Mouse (Mus musculus): ENCODE results near the gene Cnksr3. TPM values are rescaled to one million over a fixed set of nuclear protein-coding genes. Genes with fewer than 3 reads are reported as not detected.

The Cnksr3 gene
- polyA plus RNA-seq, 2 experiments: 12.3 to 15.3 TPM

DNA sequence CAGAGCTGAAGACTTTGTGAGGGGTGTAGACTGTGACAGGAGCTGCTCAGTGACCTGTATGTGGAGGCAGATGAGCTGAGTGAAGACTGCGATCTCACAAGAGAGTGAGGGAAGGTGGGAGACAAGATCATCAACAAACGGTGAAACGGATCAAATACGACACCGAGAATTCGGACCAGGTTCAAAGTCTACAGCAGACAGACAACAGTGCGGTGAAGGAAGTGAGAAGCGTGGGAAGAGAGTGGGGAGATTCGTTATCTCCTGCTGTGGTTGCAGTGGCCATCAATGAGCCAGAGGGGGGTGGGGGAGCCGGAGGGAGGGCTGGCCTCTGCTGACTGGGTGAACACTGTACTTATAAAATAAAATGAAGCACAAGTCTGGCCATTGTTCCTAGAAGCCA lies 33.5 kb downstream of the Cnksr3 start:
- DNase-seq (ENCODE audit: low spot score) (no peak), ATAC-seq (ENCODE audit: low FRiP score, low read depth) (no peak)
- H3K4me1 ChIP-seq (ENCODE audit: control insufficient read depth, insufficient read depth, low read length): peaks cover 27% of the 10 kb centered on the region
- no peaks in the 10 kb centered on the region for H3K9me3 ChIP-seq (ENCODE audit: control insufficient read depth, low read length)
- H3K27me3 ChIP-seq (ENCODE audit: control insufficient read depth, insufficient read depth, low read length): no peaks in the 10 kb centered on the region
- WGBS: 81% methylated on average over 10 of the region's 10 CpGs
- H3K36me3 ChIP-seq (ENCODE audit: control insufficient read depth, insufficient read depth, low read length): no peaks in the 10 kb centered on the region
- no peak overlapping the region for H3K27ac ChIP-seq (replicated peaks; ENCODE audit: low read depth, low read length)
- H3K4me3 ChIP-seq (replicated peaks; ENCODE audit: low read length): no peak overlapping the region
- no peak overlapping the region for H3K4me2 ChIP-seq (replicated peaks; ENCODE audit: low read depth, low read length, severe bottlenecking)
- TF ChIP-seq POLR2A (IDR thresholded peaks at IDR 0.05; ENCODE audit: borderline replicate concordance, extremely low read depth, insufficient read depth, insufficient read length): no peak
- H3K9ac ChIP-seq (ENCODE audit: low read depth, low read length, severe bottlenecking): no peak overlapping the region

DNA sequence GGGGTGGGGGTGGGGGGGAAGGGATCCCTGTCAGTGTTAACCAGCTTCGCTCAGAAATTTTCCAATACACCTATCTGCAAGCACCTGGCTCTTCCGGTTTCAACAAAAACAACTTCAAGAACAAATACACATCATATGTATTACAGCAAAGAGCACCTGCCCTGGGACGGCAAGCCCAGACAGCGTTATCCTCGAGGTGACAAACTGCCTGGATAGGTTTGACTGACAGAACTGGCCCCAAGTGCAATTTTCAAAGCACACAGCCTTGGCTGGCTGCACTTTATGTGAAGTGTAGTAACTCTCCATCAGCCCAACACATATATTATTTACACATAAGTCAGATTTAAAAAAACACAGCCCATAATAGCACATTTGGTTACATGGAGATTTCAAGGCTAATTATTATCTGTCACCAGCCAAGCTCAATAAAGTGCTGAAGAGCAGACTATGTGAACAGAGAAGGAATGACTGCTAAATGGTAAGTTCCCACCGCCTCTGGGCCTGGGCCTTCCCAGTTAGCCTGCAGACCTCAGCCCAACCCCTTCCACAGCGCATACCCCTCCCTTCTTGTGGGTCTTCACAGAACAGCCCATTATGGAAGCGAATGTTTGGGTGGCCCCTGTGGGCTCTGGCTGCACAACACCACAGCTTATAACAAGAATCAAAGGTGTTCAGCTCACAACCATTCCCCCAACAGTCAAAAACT lies 35.7 kb downstream of the Cnksr3 start:
- Histone ChIP-seq H3K27ac (replicated peaks; ENCODE audit: low read depth, low read length) (no peak overlapping the region), H3K4me2 (replicated peaks; ENCODE audit: low read depth, low read length, severe bottlenecking) (no peak overlapping the region), H3K4me3 (replicated peaks; ENCODE audit: low read length) (no peak overlapping the region), H3K27me3 (ENCODE audit: control insufficient read depth, insufficient read depth, low read length) (no peaks in the 10 kb centered on the region), H3K36me3 (ENCODE audit: control insufficient read depth, insufficient read depth, low read length) (no peaks in the 10 kb centered on the region), H3K9ac (ENCODE audit: low read depth, low read length, severe bottlenecking) (no peak overlapping the region), H3K4me1 (ENCODE audit: control insufficient read depth, insufficient read depth, low read length) (peaks cover 5% of the 10 kb centered on the region; the same call in 1 of the 2 replicates), H3K9me3 (ENCODE audit: control insufficient read depth, low read length) (no peaks in the 10 kb centered on the region)
- WGBS: 75% methylated on average over 8 of the region's 8 CpGs
- no peak for DNase-seq (ENCODE audit: low spot score)
- no peak for TF ChIP-seq POLR2A (IDR thresholded peaks at IDR 0.05; ENCODE audit: borderline replicate concordance, extremely low read depth, insufficient read depth, insufficient read length)
- 0 out of 2 replicates have a peak, but pooled peaks have one; percentile 26 for ATAC-seq (ENCODE audit: low FRiP score, low read depth)

DNA sequence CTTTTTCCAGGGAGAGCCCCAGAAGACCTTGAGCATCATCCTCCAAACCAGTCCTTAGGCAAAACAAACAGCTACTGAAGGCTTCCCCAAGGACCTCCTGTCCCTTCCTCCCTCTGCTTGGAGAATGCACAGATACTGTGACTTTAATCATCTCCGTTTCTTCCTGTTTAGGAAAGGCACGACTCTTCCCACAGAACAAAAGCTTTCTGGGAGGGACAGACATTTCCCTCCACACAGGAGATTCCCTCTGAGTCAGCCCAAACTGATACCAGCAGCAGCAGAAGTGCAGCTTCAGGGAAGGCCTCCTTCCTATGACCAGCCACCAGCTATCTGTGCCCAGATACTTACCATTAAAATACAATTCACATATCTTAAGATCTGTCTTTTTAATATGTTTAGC lies 37.6 kb downstream of the Cnksr3 start:
- Histone ChIP-seq H3K9me3 (ENCODE audit: control insufficient read depth, low read length) (no peaks in the 10 kb centered on the region), H3K27ac (replicated peaks; ENCODE audit: low read depth, low read length) (no peak overlapping the region), H3K9ac (ENCODE audit: low read depth, low read length, severe bottlenecking) (no peak overlapping the region), H3K4me2 (replicated peaks; ENCODE audit: low read depth, low read length, severe bottlenecking) (no peak overlapping the region), H3K27me3 (ENCODE audit: control insufficient read depth, insufficient read depth, low read length) (no peaks in the 10 kb centered on the region), H3K4me3 (replicated peaks; ENCODE audit: low read length) (no peak overlapping the region), H3K4me1 (ENCODE audit: control insufficient read depth, insufficient read depth, low read length) (no peaks in the 10 kb centered on the region), H3K36me3 (ENCODE audit: control insufficient read depth, insufficient read depth, low read length) (no peaks in the 10 kb centered on the region)
- TF ChIP-seq POLR2A (IDR thresholded peaks at IDR 0.05; ENCODE audit: borderline replicate concordance, extremely low read depth, insufficient read depth, insufficient read length): no peak
- 61% methylated on average over 2 of the region's 2 CpGs for WGBS
- DNase-seq (ENCODE audit: low spot score) (no peak), ATAC-seq (ENCODE audit: low FRiP score, low read depth) (no peak)

DNA sequence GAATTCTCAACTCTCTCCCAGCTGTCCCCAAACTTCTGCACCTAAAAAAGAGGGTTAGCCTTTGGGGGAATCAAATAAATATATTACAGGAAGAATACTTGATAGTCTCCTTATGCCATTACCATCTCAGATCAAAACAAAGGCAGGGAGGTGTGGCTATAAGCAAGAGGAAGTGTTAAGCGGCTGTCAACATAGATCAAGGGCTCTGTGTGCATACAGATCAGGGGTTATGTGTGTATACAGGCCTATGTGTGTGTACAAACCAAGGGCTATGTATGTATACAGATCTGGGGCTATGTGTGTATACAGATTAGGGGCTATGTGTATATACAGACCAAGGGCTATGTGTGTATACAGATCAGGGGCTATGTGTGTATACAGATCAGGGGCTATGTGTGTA lies 38.9 kb downstream of the Cnksr3 start:
- no peaks in the 10 kb centered on the region for H3K4me1 ChIP-seq (ENCODE audit: control insufficient read depth, insufficient read depth, low read length)
- no peaks in the 10 kb centered on the region for H3K36me3 ChIP-seq (ENCODE audit: control insufficient read depth, insufficient read depth, low read length)
- WGBS: 82% methylated on average over 1 of the region's 1 CpGs
- no peak overlapping the region for H3K4me3 ChIP-seq (replicated peaks; ENCODE audit: low read length)
- H3K9me3 ChIP-seq (ENCODE audit: control insufficient read depth, low read length): no peaks in the 10 kb centered on the region
- ATAC-seq (ENCODE audit: low FRiP score, low read depth): no peak
- H3K9ac ChIP-seq (ENCODE audit: low read depth, low read length, severe bottlenecking): no peak overlapping the region
- no peak for TF ChIP-seq POLR2A (IDR thresholded peaks at IDR 0.05; ENCODE audit: borderline replicate concordance, extremely low read depth, insufficient read depth, insufficient read length)
- DNase-seq (ENCODE audit: low spot score): no peak
- no peak overlapping the region for H3K4me2 ChIP-seq (replicated peaks; ENCODE audit: low read depth, low read length, severe bottlenecking)
- no peak overlapping the region for H3K27ac ChIP-seq (replicated peaks; ENCODE audit: low read depth, low read length)
- H3K27me3 ChIP-seq (ENCODE audit: control insufficient read depth, insufficient read depth, low read length): no peaks in the 10 kb centered on the region

DNA sequence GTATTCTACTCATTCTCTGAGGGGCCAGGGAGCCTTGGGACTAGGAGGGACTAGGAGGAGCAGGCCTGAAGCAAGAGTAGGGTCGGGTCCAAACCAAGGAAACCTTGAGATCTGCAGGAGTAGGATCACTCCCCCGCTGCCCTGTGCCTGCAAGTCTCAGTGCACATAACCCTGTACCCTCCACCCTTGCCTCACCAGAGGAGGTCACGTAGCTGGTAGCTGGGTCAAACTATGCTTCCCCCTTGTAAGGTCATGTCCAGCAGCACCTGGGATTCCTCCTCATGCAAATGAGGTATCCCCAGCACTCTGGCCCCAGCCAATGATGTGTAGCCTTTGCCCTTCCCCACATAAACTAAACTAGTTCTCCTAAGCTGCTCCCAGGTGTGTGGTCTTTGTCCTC lies 41.6 kb downstream of the Cnksr3 start:
- Histone ChIP-seq H3K9me3 (ENCODE audit: control insufficient read depth, low read length) (no peaks in the 10 kb centered on the region), H3K27me3 (ENCODE audit: control insufficient read depth, insufficient read depth, low read length) (no peaks in the 10 kb centered on the region), H3K9ac (ENCODE audit: low read depth, low read length, severe bottlenecking) (no peak overlapping the region), H3K27ac (replicated peaks; ENCODE audit: low read depth, low read length) (no peak overlapping the region), H3K4me3 (replicated peaks; ENCODE audit: low read length) (no peak overlapping the region), H3K4me2 (replicated peaks; ENCODE audit: low read depth, low read length, severe bottlenecking) (no peak overlapping the region), H3K36me3 (ENCODE audit: control insufficient read depth, insufficient read depth, low read length) (no peaks in the 10 kb centered on the region), H3K4me1 (ENCODE audit: control insufficient read depth, insufficient read depth, low read length) (no peaks in the 10 kb centered on the region)
- no peak for TF ChIP-seq POLR2A (IDR thresholded peaks at IDR 0.05; ENCODE audit: borderline replicate concordance, extremely low read depth, insufficient read depth, insufficient read length)
- ATAC-seq (ENCODE audit: low FRiP score, low read depth) (no peak), DNase-seq (ENCODE audit: low spot score) (no peak)
- WGBS: 81% methylated on average over 3 of the region's 3 CpGs

All from limb, embryonic 14.5 days (tissue).